Mouse (Mus musculus) myocyte (in vitro differentiated cells): ENCODE data around the gene Hecw2.

Source experiments
- E2F4 ChIP-seq: IDR thresholded peaks from one replicate; pipeline ENCODE4 v1.6.1; 2011; ENCODE audit warnings: mild to moderate bottlenecking, control low read depth, moderate library complexity; ENCODE audit not compliant: insufficient read depth
- MYOD1 ChIP-seq, 3 experiments: IDR thresholded peaks; one replicate each; pipeline ENCODE4 v1.6.1; 2011; ENCODE audit warnings: control low read depth in 2 of 3, low read depth in 2 of 3, mild to moderate bottlenecking in 2 of 3, moderate library complexity in 1 of 3; ENCODE audit not compliant: insufficient read length in 2 of 3, control insufficient read depth in 1 of 3
- POLR2A ChIP-seq: IDR thresholded peaks from one replicate; pipeline ENCODE4 v1.6.1; 2011; ENCODE audit warnings: low read depth, mild to moderate bottlenecking, control low read depth, moderate library complexity; ENCODE audit not compliant: insufficient read length
- POLR2AphosphoS2 ChIP-seq: IDR thresholded peaks from one replicate; pipeline ENCODE4 v1.6.1; 2011; ENCODE audit warnings: low read depth, control low read depth; ENCODE audit not compliant: insufficient read length
- REST ChIP-seq: IDR thresholded peaks from one replicate; pipeline ENCODE4 v1.6.1; 2011; ENCODE audit warnings: mild to moderate bottlenecking, control low read depth, moderate library complexity; ENCODE audit not compliant: insufficient read depth, insufficient read length
- USF1 ChIP-seq: IDR thresholded peaks from one replicate; pipeline ENCODE4 v1.6.1; 2011; ENCODE audit warnings: low read depth, mild to moderate bottlenecking, control low read depth, moderate library complexity

DNA sequence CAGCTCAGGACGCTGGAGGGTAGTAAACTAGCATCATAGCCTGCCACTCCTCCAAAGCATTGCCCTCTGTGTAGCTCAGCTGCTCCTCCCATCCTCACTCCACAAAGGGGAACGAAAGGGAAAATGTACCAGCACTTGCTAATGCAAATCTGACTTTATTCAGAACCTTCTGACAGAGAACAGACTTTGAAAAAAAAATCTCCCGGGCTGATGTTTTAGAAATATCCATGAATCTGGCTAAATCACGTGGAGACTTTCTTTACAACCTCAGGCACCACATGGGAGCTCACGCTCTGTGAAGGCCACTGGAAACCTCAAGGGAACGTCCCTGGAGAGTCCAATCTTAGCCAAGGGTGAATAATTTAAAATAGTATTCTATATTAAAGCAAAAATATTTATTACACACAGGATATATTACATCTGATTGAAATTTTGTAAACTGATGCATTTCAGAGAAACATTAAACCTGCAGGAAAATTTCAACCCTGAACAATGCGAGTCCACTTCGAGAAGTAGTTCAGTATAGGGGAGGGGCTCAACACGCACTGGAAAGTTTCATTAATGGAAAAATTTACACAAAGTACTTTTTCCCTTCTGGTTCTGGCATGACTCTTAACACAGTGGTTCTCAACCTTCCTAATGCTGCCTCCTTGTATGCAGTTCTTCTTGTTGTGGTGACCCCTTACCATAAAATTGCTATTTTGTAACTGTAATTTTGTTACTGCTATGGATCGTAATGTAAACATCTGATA, 67.8 kb downstream of the Hecw2 start:
- no peak for TF ChIP-seq POLR2A
- no peak for TF ChIP-seq REST
- no peak for TF ChIP-seq E2F4
- no peak for TF ChIP-seq USF1
- TF ChIP-seq MYOD1 (IDR thresholded peaks at IDR 0.05; ENCODE audit: control insufficient read depth in 1 of 3, insufficient read length in 2 of 3, low read depth in 2 of 3), result no peak
- TF ChIP-seq POLR2AphosphoS2, result no peak
